Mouse (Mus musculus): Measurements from ENCODE around the gene Bend3. TPM values are rescaled to one million over a fixed set of nuclear protein-coding genes. Genes with fewer than 3 reads are reported as not detected.
"Not testable (repeated sequence)": the region's sequence is repeated elsewhere in the genome, so short reads cannot be mapped to it uniquely, and the experiment has no call there.

Gene Bend3
- polyA plus RNA-seq, 1 experiment: 2.8 TPM

- TF ChIP-seq POLR2A (IDR thresholded peaks at IDR 0.05; ENCODE audit: borderline replicate concordance, insufficient read depth, low read length): no peak
- TF ChIP-seq CTCF (IDR thresholded peaks at IDR 0.05; ENCODE audit: borderline replicate concordance, insufficient read depth, low read depth, low read length): no peak
- DNase-seq: peak in 1 of 2 experiments; percentile 20
- WGBS: 38% methylated on average over 4 of the region's 4 CpGs
- Histone ChIP-seq H3K27ac (ENCODE audit: insufficient read depth, low read length) (no peak overlapping the region), H3K4me1 (ENCODE audit: control insufficient read depth, insufficient read depth, low read length) (peaks cover 4% of the 10 kb centered on the region), H3K4me3 (replicated peaks; ENCODE audit: insufficient read depth, low read depth, low read length) (no peak overlapping the region), H3K27me3 (ENCODE audit: control insufficient read depth, insufficient read depth, low read length) (no peaks in the 10 kb centered on the region)
Measured at GRCm38 (mm10) chr10:43517836-43518235, 39.2 kb downstream of the Bend3 start.

- Histone ChIP-seq H3K4me1 (ENCODE audit: control insufficient read depth, insufficient read depth, low read length) (peaks cover 4% of the 10 kb centered on the region), H3K27me3 (ENCODE audit: control insufficient read depth, insufficient read depth, low read length) (no peaks in the 10 kb centered on the region), H3K4me3 (replicated peaks; ENCODE audit: insufficient read depth, low read depth, low read length) (no peak overlapping the region), H3K27ac (ENCODE audit: insufficient read depth, low read length) (no peak overlapping the region)
- no peak for TF ChIP-seq CTCF (IDR thresholded peaks at IDR 0.05; ENCODE audit: borderline replicate concordance, insufficient read depth, low read depth, low read length)
- TF ChIP-seq POLR2A (IDR thresholded peaks at IDR 0.05; ENCODE audit: borderline replicate concordance, insufficient read depth, low read length): no peak
- no peak for DNase-seq
- 66% methylated on average over 12 of the region's 13 CpGs for WGBS
Measured at GRCm38 (mm10) chr10:43518368-43518767, 39.7 kb downstream of the Bend3 start.

GRCm38 (mm10) chr10:43519977-43520376, 41.3 kb downstream of the Bend3 start:
- no peak for TF ChIP-seq POLR2A (IDR thresholded peaks at IDR 0.05; ENCODE audit: borderline replicate concordance, insufficient read depth, low read length)
- no peak for TF ChIP-seq CTCF (IDR thresholded peaks at IDR 0.05; ENCODE audit: borderline replicate concordance, insufficient read depth, low read depth, low read length)
- Histone ChIP-seq H3K27me3 (ENCODE audit: control insufficient read depth, insufficient read depth, low read length) (no peaks in the 10 kb centered on the region), H3K27ac (ENCODE audit: insufficient read depth, low read length) (no peak overlapping the region), H3K4me1 (ENCODE audit: control insufficient read depth, insufficient read depth, low read length) (peaks cover 4% of the 10 kb centered on the region), H3K4me3 (replicated peaks; ENCODE audit: insufficient read depth, low read depth, low read length) (no peak overlapping the region)
- 82% methylated on average over 2 of the region's 2 CpGs for WGBS
- DNase-seq: no peak

GRCm38 (mm10) chr10:43523931-43524330, 45.3 kb downstream of the Bend3 start, which contains the start of gene Gm9803:
Gene Gm9803 (plus strand): TSS chr10:43524084.
- not testable (repeated sequence) for H3K4me1 ChIP-seq (ENCODE audit: control insufficient read depth, insufficient read depth, low read length); H3K27ac ChIP-seq (ENCODE audit: insufficient read depth, low read length); DNase-seq; H3K27me3 ChIP-seq (ENCODE audit: control insufficient read depth, insufficient read depth, low read length); H3K4me3 ChIP-seq (replicated peaks; ENCODE audit: insufficient read depth, low read depth, low read length)
- WGBS: 89% methylated on average over 10 of the region's 10 CpGs

- 48% methylated on average over 15 of the region's 15 CpGs for WGBS
- H3K4me3 ChIP-seq (replicated peaks; ENCODE audit: insufficient read depth, low read depth, low read length): no peak overlapping the region
- DNase-seq: peak in 1 of 2 experiments; percentile 21
- no peak for TF ChIP-seq POLR2A (IDR thresholded peaks at IDR 0.05; ENCODE audit: borderline replicate concordance, insufficient read depth, low read length)
- no peak for TF ChIP-seq CTCF (IDR thresholded peaks at IDR 0.05; ENCODE audit: borderline replicate concordance, insufficient read depth, low read depth, low read length)
- no peaks in the 10 kb centered on the region for H3K27me3 ChIP-seq (ENCODE audit: control insufficient read depth, insufficient read depth, low read length)
- H3K27ac ChIP-seq (ENCODE audit: insufficient read depth, low read length): no peak overlapping the region
- H3K4me1 ChIP-seq (ENCODE audit: control insufficient read depth, insufficient read depth, low read length): peaks cover 3% of the 10 kb centered on the region; the same call in 1 of the 2 replicates
Measured at GRCm38 (mm10) chr10:43527283-43528269, 48.9 kb downstream of the Bend3 start.

- 88% methylated on average over 1 of the region's 1 CpGs for WGBS
- H3K4me1 ChIP-seq (ENCODE audit: control insufficient read depth, insufficient read depth, low read length): peaks cover 3% of the 10 kb centered on the region
- H3K27ac ChIP-seq (ENCODE audit: insufficient read depth, low read length): no peak overlapping the region
- no peak for DNase-seq
- no peaks in the 10 kb centered on the region for H3K27me3 ChIP-seq (ENCODE audit: control insufficient read depth, insufficient read depth, low read length)
- no peak for TF ChIP-seq CTCF (IDR thresholded peaks at IDR 0.05; ENCODE audit: borderline replicate concordance, insufficient read depth, low read depth, low read length)
- no peak for TF ChIP-seq POLR2A (IDR thresholded peaks at IDR 0.05; ENCODE audit: borderline replicate concordance, insufficient read depth, low read length)
- H3K4me3 ChIP-seq (replicated peaks; ENCODE audit: insufficient read depth, low read depth, low read length): no peak overlapping the region
Measured at GRCm38 (mm10) chr10:43534382-43534781, 55.8 kb downstream of the Bend3 start.

GRCm38 (mm10) chr10:43537652-43538051, 59.0 kb downstream of the Bend3 start:
- H3K4me1 ChIP-seq (ENCODE audit: control insufficient read depth, insufficient read depth, low read length): peaks cover 3% of the 10 kb centered on the region
- DNase-seq: no peak

GRCm38 (mm10) chr10:43538831-43539230, 60.2 kb downstream of the Bend3 start:
- 74% methylated on average over 5 of the region's 5 CpGs for WGBS
- H3K27ac ChIP-seq (ENCODE audit: insufficient read depth, low read length): no peak overlapping the region
- no peaks in the 10 kb centered on the region for H3K27me3 ChIP-seq (ENCODE audit: control insufficient read depth, insufficient read depth, low read length)
- DNase-seq: no peak
- no peak overlapping the region for H3K4me3 ChIP-seq (replicated peaks; ENCODE audit: insufficient read depth, low read depth, low read length)
- no peaks in the 10 kb centered on the region; the same call in 1 of the 2 replicates for H3K4me1 ChIP-seq (ENCODE audit: control insufficient read depth, insufficient read depth, low read length)
- TF ChIP-seq CTCF (IDR thresholded peaks at IDR 0.05; ENCODE audit: borderline replicate concordance, insufficient read depth, low read depth, low read length): no peak
- no peak for TF ChIP-seq POLR2A (IDR thresholded peaks at IDR 0.05; ENCODE audit: borderline replicate concordance, insufficient read depth, low read length)

More at GRCm38 (mm10) chr10:43537652-43538051, 59.0 kb downstream of the Bend3 start:
- no peaks in the 10 kb centered on the region for H3K27me3 ChIP-seq (ENCODE audit: control insufficient read depth, insufficient read depth, low read length)
- TF ChIP-seq POLR2A (IDR thresholded peaks at IDR 0.05; ENCODE audit: borderline replicate concordance, insufficient read depth, low read length): no peak
- TF ChIP-seq CTCF (IDR thresholded peaks at IDR 0.05; ENCODE audit: borderline replicate concordance, insufficient read depth, low read depth, low read length): no peak
- no peak overlapping the region for H3K27ac ChIP-seq (ENCODE audit: insufficient read depth, low read length)
- no peak overlapping the region for H3K4me3 ChIP-seq (replicated peaks; ENCODE audit: insufficient read depth, low read depth, low read length)
- 93% methylated on average over 7 of the region's 7 CpGs for WGBS
